Mouse (Mus musculus) ES-E14 (cell line): ENCODE measurements at regions not wholly inside any gene's neighbourhood (a gene's known extent, or its start where the extent isn't known, plus 50 kb on each side); places are given as distances from the start of the nearest gene placed in this dataset.

Source experiments
- DNase-seq: peaks from one replicate; pipeline ENCODE4 v3.0.0-alpha.2; 2013; ENCODE audit warnings: low read depth, low spot score
- H3K27ac ChIP-seq: 2 replicates; pipeline ENCODE4 v1.5.1; 2012; ENCODE audit warnings: low read depth, mild to moderate bottlenecking, low read length, moderate library complexity, mixed read lengths; ENCODE audit not compliant: poor library complexity, insufficient read depth, severe bottlenecking
- H3K36me3 ChIP-seq: 2 replicates; pipeline ENCODE4 v1.6.1; 2012; ENCODE audit warnings: mild to moderate bottlenecking, low read length, moderate library complexity, mixed read lengths; ENCODE audit not compliant: control insufficient read depth, poor library complexity, insufficient read depth, severe bottlenecking
- H3K4me1 ChIP-seq, 2 experiments: fragments of 150-350 bp in 1 of 2; sonication (generic) in 1 of 2; 2 replicates each; pipeline ENCODE4 v1.6.1; 2012; ENCODE audit warnings: low read length in 2 of 2, mild to moderate bottlenecking in 1 of 2, mixed read lengths in 1 of 2; ENCODE audit not compliant: control insufficient read depth in 2 of 2, insufficient read depth in 2 of 2, poor library complexity in 1 of 2
- H3K4me3 ChIP-seq, 2 experiments: fragments of 150-350 bp in 1 of 2; sonication (generic) in 1 of 2; 2 replicates each; pipeline ENCODE4 v1.5.1; 2012; ENCODE audit warnings: low read length in 2 of 2, low read depth in 1 of 2, mild to moderate bottlenecking in 1 of 2, mixed read lengths in 1 of 2; ENCODE audit not compliant: insufficient read depth in 1 of 2, poor library complexity in 1 of 2, severe bottlenecking in 1 of 2
- H3K9ac ChIP-seq: 2 replicates; pipeline ENCODE4 v1.6.1; 2012; ENCODE audit warnings: low read depth, mild to moderate bottlenecking, low read length, mixed read lengths; ENCODE audit not compliant: poor library complexity, insufficient read depth, severe bottlenecking
- H3K9me3 ChIP-seq: fragments of 150-350 bp; sonication (generic); 2 replicates; pipeline ENCODE4 v1.6.1; 2012; ENCODE audit warnings: low read depth, mild to moderate bottlenecking, low read length; ENCODE audit not compliant: control insufficient read depth, insufficient read depth
- CHD2 ChIP-seq: IDR thresholded peaks from 2 replicates; pipeline ENCODE4 v1.6.1; 2014; ENCODE audit warnings: mild to moderate bottlenecking, low read depth, low read length, inconsistent platforms
- HCFC1 ChIP-seq: IDR thresholded peaks from 2 replicates; pipeline ENCODE4 v1.6.1; 2012; ENCODE audit warnings: low read length, inconsistent platforms, borderline replicate concordance; ENCODE audit not compliant: insufficient read depth
- MAFK ChIP-seq: IDR thresholded peaks from 2 replicates; pipeline ENCODE4 v1.6.1; 2014; ENCODE audit warnings: mild to moderate bottlenecking, low read depth, low read length, inconsistent platforms; ENCODE audit not compliant: insufficient read depth
- ZC3H11A ChIP-seq: IDR thresholded peaks from 2 replicates; pipeline ENCODE4 v1.6.1; 2012; ENCODE audit warnings: low read depth, mild to moderate bottlenecking, inconsistent platforms, low read length, borderline replicate concordance
- ZNF384 ChIP-seq: IDR thresholded peaks from 2 replicates; pipeline ENCODE4 v1.6.1; 2012; ENCODE audit warnings: low read depth, low read length, inconsistent platforms
- in situ Hi-C, 2 experiments: fragments of 600-800 bp; cut with MboI; formaldehyde crosslinking; loops; one replicate each; pipeline ENCODE4 v1.15.1; 2025; ENCODE audit warnings: low sequenced_read_pairs in 2 of 2, inconsistent platforms in 1 of 2; ENCODE audit not compliant: unreplicated experiment in 2 of 2

DNA sequence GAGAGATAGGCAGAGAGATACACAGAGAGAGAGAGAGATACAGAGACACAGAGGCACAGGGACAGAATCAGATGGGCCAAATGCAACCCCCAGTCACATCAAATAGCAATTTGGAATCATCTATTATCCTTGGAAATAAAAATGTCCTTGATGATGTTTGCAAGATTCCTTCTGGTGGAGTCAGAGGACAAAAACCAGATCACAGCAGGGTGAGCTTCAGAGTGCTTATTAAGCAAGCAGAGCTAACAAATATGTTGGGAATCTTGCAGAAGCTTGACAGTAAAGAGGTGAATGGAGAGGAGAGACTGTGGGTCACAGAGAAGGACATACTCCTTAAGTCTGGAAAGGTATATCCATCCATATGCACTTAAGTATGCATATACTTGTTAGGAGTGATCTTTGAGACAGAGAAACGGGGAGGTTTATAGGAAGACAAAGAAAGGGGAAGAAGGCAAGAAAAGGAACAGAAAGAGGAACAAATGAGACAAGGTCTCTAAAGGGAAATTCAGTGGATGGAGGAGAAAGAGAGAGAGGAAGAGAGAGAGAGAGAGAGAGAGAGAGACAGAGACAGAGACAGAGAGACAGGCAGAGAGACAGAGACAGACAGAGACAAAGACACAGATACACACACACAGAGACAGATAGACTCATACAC lies 293.0 kb downstream of the Btg1 start:
- Histone ChIP-seq H3K4me1 (no peaks in the 10 kb centered on the region), H3K27ac (no peak overlapping the region), H3K9me3 (no peaks in the 10 kb centered on the region; the same call in 1 of the 2 replicates), H3K9ac (no peak overlapping the region), H3K4me3 (no peak overlapping the region), H3K36me3 (no peaks in the 10 kb centered on the region)
- DNase-seq, result no peak
- in situ Hi-C loops, result no loop called here
- no peak for TF ChIP-seq ZC3H11A
- TF ChIP-seq CHD2, result no peak
- no peak for TF ChIP-seq ZNF384

DNA sequence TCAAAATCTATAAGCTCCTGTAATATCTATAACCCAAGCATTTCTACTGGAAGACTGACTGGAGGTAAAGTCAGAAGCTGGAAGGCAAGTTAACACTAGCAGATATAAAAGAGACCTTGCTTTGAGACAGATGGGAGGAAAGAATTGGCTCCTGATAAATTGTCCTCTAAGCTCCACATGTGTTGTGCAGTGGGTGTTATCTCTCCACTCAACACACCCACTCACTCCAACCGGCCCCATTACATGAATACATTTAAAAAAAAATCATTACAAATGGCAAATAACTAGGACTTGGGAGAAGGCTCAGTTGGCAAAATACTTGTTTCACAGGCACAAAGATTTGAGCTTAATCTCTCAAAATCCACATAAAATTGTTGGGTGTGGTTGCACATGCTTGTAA lies 304.4 kb downstream of the Btg1 start:
- Histone ChIP-seq H3K4me3 (no peak overlapping the region), H3K27ac (no peak overlapping the region), H3K9ac (no peak overlapping the region), H3K9me3 (no peaks in the 10 kb centered on the region), H3K36me3 (no peaks in the 10 kb centered on the region), H3K4me1 (no peaks in the 10 kb centered on the region)
- no peak for DNase-seq
- TF ChIP-seq ZC3H11A, result no peak
- no peak for TF ChIP-seq ZNF384
- TF ChIP-seq MAFK, result no peak
- TF ChIP-seq HCFC1, result no peak
- TF ChIP-seq CHD2, result no peak
- in situ Hi-C loops, result no loop called here

DNA sequence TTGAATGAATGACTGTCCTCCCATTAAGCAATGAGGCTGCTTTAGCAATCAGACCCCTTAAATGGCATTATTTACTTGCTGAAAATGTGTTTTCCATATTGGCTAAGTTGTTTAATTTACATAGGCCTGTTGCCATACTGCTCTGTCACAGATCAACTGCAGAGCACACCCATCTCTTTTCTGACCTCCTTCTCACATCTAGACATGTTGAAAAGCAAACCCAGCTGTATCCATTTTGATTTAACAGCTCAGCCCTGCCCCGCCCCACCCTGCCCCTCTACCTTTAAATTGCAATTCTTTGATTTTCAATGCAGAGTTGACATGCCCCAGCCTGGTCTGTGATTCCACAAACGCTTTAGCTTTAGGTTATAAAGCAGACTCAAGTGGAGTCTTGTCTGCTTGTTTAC lies 307.5 kb downstream of the Btg1 start:
- Histone ChIP-seq H3K27ac (no peak overlapping the region), H3K9ac (no peak overlapping the region), H3K9me3 (no peaks in the 10 kb centered on the region), H3K4me1 (no peaks in the 10 kb centered on the region), H3K4me3 (no peak overlapping the region), H3K36me3 (no peaks in the 10 kb centered on the region)
- no peak for TF ChIP-seq HCFC1
- no peak for TF ChIP-seq MAFK
- TF ChIP-seq ZC3H11A, result no peak
- no peak for TF ChIP-seq ZNF384
- TF ChIP-seq CHD2, result no peak
- DNase-seq, result no peak
- in situ Hi-C loops, result no loop called here

DNA sequence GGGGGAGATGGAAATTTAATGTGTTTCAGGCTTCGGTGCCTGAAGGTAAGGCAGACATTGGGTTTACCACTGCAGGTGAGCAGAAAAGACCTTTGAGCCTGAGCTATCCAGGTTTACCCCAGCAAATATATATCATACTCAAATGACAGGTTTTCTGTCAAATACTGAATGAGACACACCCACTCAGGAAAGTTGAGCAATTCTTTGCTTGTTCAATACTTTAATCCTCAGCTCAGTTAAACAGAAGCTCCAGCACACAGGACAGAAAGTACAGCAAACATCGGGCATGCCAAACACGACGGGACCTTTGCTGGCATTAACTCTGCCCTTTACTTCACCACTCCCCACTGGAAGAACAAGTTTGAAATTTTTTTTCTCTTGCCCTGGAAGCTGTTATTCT lies 307.9 kb downstream of the Btg1 start:
- DNase-seq, result no peak
- H3K4me1 ChIP-seq, result no peaks in the 10 kb centered on the region
- H3K4me3 ChIP-seq, result no peak overlapping the region
- no peak overlapping the region for H3K9ac ChIP-seq
- in situ Hi-C loops, result no loop called here
- TF ChIP-seq ZNF384 (no peak), CHD2 (no peak), HCFC1 (no peak), ZC3H11A (no peak), MAFK (no peak)
- H3K36me3 ChIP-seq, result no peaks in the 10 kb centered on the region
- no peaks in the 10 kb centered on the region for H3K9me3 ChIP-seq
- no peak overlapping the region for H3K27ac ChIP-seq

DNA sequence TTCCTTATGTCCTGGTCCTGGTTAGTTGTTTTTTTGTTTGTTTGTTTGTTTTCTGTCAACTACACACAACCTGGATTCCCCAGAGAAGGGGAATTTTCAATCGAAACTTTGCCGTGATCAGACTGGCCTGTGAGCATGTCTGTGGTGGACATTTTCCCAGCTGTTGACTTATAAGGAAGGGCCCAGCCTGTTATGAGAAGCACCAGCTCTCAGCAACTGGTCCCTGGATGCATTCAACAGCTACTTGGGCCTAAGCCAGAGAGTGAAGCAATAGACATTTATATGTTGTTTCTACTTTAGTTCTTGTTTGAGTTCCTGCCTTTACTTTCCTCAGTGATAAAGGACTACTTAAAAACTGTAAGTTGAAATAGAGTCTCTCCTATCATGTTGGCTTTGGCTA lies 309.0 kb downstream of the Btg1 start:
- no peaks in the 10 kb centered on the region for H3K9me3 ChIP-seq
- H3K4me1 ChIP-seq, result no peaks in the 10 kb centered on the region
- no peak overlapping the region for H3K4me3 ChIP-seq
- no peak overlapping the region for H3K9ac ChIP-seq
- no peaks in the 10 kb centered on the region for H3K36me3 ChIP-seq
- no peak for DNase-seq
- in situ Hi-C loops, result no loop called here
- no peak for TF ChIP-seq HCFC1
- TF ChIP-seq ZNF384, result no peak
- no peak for TF ChIP-seq MAFK
- TF ChIP-seq ZC3H11A, result no peak
- no peak overlapping the region for H3K27ac ChIP-seq
